Mouse (Mus musculus) granulocyte monocyte progenitor cell, adult 5-6 weeks (primary cell): ENCODE data around the gene Cdk6. TPM values are rescaled to one million over a fixed set of nuclear protein-coding genes. Genes with fewer than 3 reads are reported as not detected.
"Not testable (repeated sequence)": the region's sequence is repeated elsewhere in the genome, so short reads cannot be mapped to it uniquely, and the experiment has no call there.

Source experiments
- ATAC-seq: replicated peaks from 2 replicates; pipeline ENCODE4 v1.8.0; 2016; ENCODE audit warnings: mild to moderate bottlenecking, moderate TSS enrichment, inconsistent platforms; ENCODE audit not compliant: poor library complexity, severe bottlenecking
- total RNA-seq, 2 experiments: library from RNA; stranded (forward) in 1 of 2; stranded (reverse) in 1 of 2; fragments of 200-712, 200-1000 nt in 1 of 2; fragments of >200 nt in 1 of 2; fragmentation: Nextera tagmentation in 1 of 2; gene quantifications; 2 replicates each; pipeline ENCODE4 v1.2.3; 2014 to 2017

Cdk6 gene
- total RNA-seq, 2 experiments from 2014 or later = 253 to 278 TPM

DNA sequence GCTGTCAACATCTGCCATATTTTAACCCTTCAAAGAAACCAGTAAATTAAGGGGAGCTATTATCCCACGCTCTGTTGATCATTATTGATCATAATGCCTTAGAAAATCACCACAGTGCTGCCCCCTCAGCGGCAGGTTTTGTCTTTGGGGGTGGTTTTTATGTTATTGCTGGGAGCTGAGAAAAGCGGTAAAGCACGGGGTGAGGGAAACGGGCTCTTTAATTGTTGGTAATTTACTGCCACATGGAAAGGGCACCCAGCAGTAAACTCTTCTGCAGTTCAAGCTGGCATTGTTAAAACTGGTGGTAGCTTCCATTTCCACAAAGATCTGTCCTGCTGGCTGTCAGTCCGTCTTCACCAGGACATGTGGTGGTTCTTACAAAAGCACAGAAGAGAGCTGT, 64.2 kb downstream of the Cdk6 start:
- ATAC-seq = 0 out of 2 replicates have a peak, but pooled peaks have one; percentile 5

DNA sequence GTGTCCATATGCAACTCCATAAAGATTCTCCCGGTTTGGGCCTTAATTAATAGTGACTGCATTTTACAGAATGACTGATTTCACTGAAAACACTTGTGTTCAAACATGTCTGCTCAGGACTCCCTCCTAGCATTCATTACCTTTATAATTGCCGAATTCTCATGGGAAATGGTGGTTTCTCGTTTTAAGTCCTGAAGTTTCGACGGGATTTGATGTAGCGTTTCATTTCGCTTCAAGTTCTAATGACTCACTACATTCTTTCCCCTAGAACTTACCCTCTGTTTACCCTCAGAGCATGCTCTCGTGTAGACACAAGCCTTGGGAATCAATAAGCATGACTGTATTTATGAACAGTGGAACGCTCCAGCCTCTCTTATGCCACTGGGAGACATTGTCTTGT, 66.6 kb downstream of the Cdk6 start:
- ATAC-seq = no peak

DNA sequence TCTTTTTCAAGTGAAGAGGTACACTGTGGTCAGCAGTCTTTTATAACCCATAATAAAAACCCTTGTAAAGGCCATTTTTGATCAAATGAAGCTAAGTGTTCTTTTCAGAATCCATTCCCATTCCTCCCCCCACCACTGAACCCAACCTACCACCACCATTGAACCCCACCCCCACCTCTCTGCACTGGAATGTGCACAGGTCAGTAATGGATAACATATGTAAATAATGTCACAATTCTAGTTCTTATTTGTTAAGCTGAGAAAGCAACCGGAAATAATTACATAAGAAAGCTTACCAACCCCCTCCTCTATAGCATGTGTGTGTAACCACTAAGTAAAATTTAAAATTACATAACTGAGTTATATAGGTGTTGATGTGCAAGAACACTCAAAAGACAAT, 76.9 kb downstream of the Cdk6 start:
- ATAC-seq = peak; percentile 38

DNA sequence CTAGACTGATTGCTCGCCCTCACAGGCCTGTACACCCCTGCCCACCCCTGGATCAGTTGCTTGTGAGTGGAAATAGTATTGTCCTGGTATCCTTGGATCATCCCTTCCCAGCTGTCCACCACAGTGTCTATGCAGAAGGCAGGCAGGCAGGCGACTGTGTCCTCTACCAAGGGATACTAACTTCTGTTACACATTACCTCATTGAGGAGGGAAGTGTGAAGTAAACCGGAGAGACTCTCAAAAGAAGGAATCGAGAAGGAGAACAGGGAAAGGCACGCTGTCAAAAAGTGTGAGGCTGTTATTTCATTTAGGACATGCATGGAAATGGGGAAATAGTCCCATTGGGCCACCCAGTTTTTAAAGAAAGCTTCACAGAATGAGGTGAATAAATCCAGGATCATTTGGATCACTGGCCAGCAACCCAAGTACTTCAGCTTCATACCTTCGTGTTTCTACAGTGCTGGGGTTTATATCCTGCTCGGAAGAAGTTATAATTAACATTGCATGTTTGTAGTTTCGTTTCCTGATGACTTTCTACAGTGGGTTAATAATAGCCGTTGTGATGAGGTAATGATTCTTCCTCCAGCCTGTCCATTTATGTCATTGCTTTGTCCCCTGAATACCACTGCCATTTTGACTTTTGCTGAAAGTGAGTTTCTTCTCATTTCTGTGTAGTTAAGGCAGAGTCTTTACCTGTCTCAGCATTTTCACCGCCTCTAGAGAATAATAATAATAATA, 79.0 kb downstream of the Cdk6 start:
- peak; percentile 82 for ATAC-seq

DNA sequence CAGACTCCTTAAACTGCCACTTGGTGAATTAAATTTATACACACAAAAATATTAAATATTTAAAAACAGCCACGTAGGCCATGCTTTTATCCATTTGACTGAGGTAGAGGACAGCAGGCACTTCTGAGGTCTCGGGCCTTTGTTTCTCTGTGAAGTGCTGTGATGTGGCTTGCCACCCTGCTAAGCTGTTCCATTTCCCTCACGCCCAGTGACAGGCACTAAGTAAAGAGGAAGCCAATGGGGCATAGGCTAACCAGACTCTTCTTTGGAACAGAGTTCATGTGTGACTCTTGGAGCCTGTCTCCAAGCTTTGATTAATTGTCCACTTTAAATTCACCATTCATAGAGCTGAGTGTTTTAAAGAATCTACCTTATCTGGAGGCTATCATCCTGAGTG, 79.5 kb downstream of the Cdk6 start:
- peak; percentile 24; the same call in 1 of the 2 replicates for ATAC-seq

DNA sequence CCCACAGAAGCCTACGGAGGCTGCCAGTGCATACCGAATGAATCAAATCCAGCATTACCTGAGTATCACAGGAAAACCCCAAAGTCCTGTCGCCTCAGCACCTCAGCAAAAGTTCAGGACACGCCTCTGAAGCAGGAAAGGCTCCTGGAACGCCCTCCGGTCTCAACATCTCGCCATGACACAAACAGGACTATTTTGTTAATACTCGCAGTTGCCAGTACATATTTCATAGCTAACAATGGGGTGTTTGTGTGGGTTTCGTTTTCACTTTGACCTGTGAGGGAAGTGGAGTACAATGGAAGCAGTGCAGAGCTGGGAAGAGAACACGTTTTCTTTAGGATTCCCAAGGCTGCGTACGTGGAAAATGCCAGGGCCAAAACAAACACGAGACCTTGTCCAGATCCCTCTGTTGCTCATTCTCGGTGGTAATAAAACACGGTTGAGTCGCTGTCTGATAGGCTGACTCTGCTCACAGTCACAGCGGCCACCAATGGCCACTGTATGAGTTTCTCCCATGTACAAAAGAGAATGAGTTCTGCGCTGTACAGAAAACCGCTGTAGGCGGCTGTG, 91.9 kb downstream of the Cdk6 start:
- ATAC-seq = not testable (repeated sequence)

DNA sequence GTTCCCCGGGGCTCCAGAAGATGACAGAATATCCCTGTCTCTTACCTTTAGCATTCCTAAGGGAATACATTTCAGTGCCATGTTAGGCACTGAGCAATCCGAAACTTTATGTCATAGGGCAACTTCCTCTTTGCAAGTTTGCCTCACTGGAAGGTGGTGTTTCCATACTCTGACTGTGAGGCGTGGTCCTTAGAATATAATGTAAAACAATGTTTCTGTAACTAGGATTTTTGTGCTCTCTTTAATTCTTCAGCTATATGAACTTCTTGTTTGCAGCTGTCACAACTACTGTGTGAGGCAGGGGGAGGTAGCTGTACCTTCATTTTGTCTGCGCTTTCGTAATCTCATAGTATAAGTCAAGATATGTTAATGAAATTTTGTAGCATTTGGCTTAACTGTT, 92.8 kb downstream of the Cdk6 start:
- peak; percentile 64 for ATAC-seq

DNA sequence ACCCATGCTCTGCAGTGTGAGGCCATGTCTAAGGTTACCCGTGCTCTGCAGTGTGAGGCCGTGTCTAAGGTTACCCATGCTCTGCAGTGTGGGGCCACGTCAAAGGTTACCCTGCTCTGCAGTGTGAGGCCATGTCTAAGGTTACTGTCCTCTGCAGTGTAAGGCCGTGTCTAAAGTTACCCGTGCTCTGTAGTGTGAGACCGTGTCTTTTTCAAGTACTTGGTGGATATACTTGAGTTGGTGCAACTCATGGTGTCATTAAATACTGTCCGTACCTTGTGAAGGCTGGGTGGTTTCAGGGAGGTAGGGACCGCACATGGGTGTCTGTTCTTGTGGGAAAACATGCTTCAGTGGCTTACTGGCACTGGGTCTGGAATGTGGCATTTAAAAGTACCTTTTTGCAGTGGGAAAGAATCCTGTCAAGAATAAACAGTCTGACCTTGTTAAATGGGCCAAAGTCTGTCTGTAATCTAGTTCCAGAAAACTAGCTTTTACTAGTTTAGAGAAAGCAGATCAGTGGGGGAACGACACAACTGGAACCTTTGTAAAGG, 97.2 kb downstream of the Cdk6 start:
- ATAC-seq = not testable (repeated sequence)

DNA sequence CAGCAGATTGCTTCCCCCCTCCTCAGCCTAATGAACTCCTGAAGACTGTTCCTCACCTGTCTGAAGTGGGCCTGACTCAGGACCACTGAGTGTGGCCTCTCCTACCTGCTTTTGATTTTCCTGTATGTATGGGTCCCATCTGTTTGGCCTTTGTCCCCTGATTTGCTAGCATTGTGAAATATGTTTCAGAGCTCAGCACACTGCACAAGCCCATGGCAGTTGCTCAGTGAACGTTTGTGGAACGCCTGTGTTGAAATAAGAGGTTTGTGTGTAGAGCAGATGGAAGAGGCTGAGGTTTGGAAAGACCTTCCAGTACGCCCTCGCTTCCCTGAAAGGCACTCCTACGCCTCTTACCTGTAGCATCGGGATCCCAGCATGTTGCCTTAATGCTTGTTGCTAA, 98.1 kb downstream of the Cdk6 start:
- ATAC-seq = peak; percentile 98

DNA sequence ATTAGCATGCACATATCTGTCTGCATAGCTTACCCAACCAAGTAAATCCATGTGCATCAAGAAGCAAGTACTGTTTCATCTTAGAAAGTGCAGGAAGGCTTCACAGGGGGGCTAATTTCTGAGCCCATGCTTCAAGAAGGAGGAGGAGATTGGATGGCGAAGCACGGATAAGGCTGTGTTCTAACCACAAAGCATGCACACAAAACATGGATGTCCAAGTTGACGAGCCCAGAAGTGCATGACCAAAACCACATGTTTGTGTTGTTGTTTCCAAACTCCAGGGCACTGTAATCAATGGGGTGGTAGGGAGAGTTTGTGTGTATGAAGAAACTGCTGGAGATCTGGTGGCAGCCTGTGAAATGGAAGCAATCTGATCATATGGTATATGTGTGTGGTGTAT, 101.2 kb downstream of the Cdk6 start:
- ATAC-seq = peak; percentile 27

DNA sequence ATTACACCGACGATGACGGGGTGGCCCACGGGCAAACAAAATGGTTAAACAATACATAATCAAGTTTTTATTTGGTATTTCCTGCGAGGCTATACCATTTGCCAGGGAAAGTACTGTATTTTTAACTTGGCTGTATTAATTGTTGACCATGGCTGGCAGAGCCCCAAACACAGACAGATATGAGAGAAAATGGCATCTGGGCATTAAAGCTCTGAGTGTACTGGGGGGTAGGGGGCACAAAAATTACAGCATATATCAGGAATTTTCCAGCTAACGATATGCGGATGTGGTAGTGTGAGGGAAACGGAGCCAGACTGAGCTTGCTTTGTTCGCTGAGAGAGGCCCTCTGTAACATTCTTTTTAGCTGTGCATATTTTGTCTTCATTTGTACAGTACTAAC, 109.9 kb downstream of the Cdk6 start:
- not testable (repeated sequence) for ATAC-seq

DNA sequence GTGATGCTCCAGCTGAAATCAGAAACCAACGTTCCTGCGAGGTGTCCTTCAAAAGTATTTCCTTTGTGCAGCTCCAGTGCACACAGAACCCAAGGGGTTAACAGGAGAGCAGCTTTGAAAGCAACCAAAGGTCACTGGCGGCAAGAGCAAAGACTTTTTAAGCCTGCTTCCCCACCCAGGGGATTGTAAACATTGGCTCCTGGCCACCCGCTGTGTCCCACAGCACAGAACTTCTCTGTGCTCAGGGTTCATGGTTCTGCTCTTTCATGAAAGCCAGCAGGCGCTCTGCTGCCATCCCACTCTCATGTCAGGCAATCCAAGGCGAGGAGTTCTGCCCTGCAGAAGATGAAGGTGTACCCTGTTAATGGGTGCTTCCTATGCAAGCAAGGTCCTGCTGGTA, 112.7 kb downstream of the Cdk6 start:
- not testable (repeated sequence) for ATAC-seq

DNA sequence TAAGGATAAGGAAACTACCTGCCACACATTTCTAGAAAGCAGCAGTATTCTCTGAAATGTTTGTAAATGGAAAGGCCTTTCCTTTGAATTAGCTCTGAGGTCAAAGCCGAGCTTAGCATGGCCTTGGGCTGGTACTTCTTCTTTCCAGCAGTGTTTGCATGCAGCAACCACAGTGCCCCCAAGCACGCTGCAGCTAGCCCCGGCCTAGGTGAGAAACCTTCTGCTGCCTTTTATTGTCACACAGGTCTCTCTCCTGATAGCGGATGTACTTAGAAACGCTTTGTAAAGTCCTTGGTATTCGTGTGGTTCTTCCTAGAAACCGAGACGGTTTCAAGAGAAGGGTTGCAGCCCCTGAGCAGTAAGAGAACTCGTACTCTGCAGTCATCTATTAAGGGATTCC, 119.6 kb downstream of the Cdk6 start:
- ATAC-seq = peak; percentile 50

DNA sequence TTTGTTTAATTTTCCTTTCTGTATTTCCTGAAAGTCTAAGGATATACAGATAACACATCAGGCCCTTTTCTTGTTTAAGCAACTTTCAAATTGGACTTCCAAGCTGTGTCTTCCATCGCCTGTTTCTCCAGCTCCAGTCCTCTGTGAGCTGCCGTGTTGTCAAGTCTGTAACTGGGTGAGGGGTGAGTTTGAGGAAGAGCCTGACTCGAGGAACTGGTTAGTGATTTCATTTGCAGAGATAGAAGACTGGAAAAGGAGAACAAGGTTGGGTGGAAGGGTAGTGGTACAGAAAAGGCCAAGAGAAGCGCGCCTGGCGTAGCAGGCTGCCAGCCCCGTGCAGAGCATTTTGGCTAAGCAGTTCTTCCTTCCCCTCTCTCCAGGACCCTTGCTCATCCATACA, 120.1 kb downstream of the Cdk6 start:
- peak; percentile 60 for ATAC-seq

DNA sequence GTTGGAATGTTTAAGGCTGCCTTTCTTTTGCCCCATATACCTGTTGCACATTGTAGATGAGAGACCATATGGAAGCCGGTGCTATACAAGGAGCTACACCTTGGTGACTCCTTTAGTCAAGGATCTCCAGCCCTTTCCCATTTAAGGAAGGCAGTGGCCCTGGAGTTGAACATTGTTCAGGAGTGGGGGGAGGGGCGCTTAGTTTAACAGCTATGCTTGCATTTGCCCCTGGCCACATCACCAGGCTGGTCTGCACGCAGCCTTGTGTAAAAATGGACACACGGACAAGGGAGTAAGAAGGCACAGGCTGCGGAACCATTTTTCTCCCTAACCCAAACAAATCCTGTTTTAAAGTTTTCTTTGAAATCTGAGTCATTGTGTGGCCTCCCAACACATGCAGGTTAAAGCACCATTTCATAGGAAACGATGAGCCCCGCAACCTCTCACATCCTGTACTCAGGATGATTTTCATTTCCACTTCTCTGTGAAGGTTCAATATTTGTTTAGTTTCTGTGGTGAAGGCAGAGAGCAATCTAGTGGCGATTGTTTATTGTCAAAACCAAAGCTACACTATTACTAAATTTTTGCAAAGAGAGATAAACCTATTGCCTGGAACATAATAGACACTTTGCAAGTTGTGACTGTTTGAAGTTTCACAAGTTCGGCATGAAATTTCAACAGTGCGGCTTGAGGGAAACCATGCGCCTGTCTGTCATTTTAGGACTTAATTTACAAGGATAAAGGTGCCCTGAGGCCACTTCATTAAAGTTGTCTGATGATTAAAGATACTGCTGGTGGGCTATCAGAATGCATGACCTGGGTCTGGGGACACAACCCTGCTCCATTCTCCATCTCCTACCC, 121.8 kb downstream of the Cdk6 start:
- peak; percentile 51 for ATAC-seq

DNA sequence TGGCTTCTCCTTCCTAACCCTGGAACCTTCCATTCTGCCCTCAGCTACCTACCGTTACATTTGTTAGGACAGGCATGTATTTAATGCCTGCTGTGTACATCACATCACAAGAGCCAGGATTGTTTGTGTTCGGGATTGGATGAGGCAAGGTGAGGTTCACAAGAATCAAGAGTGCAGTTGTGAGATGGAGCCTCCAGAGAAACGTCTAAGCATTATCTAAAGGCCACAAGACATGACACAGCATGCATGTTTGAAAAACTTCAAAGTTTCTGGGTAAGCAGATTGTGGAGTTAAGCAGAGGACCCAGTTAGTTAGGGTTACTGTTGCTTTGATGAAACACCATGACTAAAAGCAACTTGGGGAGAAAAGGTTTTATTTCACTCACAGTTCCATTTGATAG, 122.5 kb downstream of the Cdk6 start:
- no peak for ATAC-seq

DNA sequence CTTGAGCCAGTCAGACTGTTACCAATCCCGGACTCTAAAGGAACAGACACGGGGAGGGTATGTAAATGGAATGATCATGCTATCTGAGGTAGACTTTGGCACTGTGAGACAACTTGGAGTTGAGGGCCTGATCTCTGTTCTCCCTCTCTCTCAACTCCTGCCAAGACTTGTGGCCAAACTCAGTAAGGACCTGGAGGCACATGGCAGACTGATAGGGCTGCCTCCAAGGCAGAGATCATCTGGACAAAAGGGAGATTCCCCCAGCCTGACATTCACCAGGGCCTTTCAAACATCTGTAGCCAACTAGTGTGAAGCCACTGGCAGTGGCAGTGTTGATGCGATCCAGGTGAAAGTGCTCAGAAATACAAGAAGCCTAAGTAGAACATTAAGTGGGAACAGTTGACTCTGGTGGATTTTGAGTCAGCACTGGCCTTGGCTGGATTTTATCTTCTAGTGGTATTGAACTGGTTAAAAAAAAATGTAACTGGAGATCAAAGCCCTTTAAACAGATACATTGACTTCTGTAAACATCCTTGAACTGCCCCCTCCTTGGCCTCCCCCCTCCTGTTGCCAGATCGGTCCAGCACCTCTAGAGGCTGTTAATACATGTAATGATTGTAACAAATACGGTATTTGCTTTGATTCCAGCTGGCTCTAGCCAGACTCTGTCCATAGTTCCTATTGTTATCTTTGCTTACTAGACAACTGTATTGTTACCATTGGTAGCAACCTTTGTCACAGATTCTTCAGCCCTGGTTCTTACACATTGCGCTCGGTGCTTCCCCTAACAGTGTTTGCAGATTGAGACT, 125.0 kb downstream of the Cdk6 start:
- no peak for ATAC-seq

DNA sequence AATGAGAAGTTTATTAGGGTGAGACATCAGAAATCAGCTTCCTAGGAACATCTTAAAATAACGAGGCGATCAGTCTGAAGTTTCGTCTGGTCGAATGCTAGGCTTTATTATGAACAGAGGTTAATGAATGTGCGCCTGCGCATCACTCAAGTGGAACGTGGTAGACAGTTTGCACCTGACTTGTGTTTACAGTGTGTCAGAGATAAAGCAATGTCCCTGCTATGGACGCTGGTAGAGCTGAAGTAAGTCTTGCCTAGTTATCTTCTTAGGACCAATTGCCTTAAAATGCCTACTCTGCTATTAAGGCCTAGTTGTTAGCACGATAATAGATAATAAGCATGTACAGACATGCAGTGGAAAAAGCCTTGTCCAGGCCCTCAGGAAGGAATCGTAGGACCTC, 129.6 kb downstream of the Cdk6 start:
- ATAC-seq = no peak

DNA sequence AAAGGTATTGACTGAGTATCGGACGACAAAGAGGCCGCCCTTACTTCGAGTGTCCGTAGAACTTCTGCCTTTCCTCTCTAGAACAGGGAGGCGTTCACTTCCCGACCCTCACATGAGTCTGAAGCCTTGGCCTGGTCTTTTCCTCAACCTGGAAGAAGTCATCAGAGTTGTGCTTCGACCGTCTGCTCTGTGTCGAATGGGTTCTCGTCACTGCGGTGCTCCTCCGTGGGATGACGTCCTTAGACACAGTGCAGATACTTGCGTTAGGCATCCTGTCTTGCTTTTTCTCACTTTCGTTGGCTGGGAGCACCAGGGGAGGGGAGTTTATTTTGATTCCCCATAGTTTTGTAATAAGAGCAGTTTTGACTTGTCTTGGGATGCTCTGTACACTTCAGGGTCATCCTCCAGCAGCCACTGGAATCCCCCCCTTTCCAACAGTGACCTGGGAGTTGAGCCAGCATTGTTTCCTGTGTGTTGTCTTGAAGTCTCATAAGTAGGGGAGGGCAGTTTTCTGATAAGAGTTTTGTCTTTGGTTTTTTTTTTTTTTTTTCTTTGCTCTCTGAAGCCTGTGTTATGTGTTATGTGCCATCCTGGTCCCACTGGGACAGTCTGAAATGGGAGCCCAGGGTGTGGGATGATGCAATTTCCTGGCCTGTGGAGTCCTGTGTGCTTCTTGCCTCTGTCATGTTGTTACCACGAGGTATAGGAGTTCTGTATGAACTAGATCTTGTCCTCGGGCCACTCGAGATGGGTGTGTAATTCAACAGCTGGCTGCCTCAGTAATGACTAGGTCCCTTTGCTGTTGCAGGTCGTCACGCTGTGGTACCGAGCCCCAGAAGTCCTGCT, 131.2 kb downstream of the Cdk6 start:
- ATAC-seq = peak; percentile 87
